Mouse (Mus musculus): ENCODE measurements around the gene Atxn2.
"Not testable (repeated sequence)": the region's sequence is repeated elsewhere in the genome, so short reads cannot be mapped to it uniquely, and the experiment has no call there.

The Atxn2 gene

DNA sequence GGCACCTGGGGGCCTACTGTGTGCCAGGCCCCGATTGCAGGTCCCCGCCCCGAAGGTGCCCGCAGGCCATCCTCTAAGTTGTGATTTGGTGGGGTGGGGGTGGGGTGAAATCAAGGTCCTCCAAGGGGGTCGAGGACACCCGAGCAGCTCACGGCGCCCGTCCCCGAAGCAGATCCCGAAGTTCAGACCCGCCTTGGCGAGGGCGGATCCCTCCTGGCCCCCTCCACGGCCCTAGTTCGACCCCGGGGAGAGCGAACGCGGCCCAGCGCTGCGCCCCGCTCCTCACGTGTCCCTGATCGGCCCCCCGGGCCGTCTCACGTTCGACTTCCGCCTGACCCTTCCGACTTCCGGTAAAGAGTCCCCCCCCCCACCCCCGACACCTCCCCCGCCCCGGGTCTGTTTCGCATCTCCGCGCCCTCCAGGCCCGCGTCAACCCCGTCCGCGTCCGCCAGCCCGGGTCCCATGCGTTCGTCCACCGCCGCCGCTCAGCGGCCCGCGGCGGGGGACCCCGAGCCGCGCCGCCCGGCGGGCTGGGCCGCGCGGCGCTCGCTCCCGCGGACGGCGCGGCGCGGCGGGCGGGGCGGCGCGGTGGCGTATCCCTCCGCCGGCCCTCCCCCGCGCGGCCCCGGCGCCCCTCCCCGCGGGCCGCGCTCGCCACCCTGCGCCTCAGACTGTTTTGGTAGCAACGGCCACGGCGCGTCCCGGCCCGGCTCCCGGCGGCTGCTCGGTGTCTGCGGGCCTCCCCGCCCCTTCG is at the start of gene Atxn2:
Gene Atxn2, plus strand, starts transcription at position 164 of the 754 bp plus-strand sequence.
- peak; percentile 87 to 90 for DNase-seq

DNA sequence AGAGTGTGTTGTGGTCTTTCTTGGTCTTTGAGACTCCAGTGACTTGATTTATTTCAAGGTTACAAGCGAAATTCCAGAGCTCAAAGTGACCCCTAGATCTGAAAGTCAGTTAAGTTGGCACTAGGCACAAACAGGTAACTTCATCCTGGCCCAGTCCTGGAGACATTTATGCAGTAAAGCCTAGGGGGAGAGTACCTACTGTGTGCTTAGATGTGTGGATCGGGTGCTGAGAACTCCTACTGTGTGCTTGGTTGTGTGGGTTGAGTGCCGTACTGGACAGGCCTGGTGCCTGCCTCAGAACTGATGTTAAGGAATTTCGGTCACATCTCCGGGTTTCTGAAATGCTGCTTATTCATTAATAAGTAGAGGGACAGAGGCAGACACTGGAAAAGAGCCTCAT is 49.6 kb upstream of the Atxn2 start:
- DNase-seq, result no peak

DNA sequence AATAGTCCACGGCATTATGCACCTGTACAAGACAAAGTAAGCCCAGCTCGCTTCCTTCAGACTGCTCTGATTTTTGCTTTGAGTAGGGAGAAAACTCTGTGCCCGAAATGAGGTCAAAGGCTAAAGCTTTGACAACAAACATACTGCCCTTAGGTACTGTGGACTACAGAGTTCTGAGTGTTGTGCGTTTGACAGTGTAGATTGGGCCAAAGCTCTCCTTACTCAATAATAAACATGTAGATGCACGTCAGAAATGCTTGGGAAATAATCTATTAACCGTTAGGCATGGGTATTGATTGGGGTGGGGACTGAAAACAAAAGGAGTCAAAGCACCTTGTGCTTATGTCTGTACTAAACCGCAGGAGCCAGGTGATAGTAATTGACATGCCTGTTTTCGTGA is 47.7 kb upstream of the Atxn2 start:
- DNase-seq, result no peak

DNA sequence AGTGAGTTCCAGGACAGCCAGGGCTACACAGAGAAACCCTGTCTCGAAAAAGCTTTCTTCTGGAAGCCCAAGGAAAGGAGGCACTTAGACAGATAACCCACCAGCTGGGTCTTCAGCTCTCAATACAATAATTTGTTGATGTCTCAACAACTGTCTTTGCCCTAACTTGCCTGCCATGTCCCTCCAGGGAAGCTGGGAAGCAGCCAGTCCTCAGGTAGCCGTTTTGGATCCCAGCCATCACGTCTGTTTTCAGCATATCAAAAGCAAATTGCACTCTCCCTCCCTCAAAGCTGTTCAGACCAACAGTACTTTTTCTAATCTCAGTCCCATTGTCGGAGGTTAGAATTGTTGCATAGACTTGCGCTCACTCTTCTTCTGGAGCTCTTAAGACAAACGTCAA is 47.1 kb upstream of the Atxn2 start:
- no peak for DNase-seq

DNA sequence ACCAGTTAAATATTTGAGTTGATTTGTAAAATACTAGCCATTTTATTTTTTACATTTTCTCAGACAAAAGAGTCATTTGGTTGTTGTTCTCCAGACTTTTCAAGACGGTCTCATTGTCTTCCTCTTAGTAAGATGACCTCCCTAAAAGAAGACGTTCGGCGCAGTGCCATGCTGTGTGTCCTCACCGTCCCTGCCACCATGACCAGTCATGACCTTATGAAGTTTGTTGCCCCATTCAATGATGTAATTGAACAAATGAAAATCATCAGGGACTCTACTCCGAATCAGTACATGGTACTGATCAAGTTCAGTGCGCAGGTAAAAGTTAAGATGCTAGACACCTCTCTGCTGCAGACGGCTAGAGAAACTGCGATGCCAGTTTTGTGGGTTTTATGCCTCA is 46.2 kb upstream of the Atxn2 start:
- DNase-seq, result no peak

DNA sequence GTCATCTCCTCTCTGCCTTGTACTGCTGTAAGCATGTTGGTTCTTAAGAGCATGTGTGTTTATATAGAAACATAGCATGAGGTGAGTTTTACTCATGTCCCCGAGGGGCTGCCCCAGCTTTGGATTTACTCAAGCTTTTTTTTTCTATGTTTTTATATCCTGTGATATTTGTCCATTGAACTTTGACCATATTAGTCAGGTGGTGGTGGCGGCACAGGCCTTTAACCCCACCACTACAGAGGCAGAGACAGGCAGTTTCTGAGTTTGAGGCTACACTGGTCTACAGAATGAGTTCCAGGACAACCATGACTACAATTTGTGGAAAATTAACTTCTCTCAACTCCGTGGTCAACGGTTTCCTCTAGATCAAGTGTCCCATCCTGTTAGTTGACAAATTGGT is 44.1 kb upstream of the Atxn2 start:
- no peak for DNase-seq

DNA sequence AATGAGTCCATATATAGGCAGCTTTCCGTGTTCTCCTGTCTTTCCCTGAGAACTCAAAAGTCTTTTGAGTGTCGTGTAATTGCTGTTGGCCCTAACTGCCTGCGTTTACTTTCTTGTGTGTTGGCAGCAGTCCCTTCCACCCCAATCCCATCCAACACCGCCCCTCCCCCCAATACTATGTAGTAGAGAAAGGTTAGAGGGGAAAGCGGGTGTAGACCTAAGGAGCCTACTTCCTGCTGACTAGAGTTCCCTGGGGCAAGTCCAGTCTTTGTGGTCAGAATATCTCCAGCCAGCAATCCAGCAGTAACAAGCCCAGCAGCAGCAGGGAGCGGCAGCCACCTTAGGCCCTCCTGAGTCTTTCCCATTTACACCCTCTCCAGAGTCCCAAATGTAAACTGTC is 42.7 kb upstream of the Atxn2 start:
- no peak for DNase-seq

DNA sequence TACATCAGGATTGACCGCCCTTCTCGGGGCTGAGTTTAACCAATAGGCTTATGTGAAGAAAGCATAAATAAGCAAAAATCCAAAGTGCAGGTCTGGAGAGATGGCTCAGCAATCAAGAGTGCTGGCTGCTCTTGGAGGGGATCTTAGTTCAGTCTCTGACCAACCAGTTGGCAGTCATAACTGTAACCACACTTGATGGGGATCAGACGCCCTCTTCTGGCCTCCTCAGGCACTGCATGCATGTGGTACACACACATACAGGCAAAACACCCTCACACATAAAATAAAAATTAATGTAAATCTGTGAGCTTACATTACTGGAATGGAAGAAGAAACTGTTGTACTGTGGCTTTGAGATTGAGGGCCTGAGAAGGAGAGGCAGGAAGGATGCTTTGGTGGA is 40.7 kb upstream of the Atxn2 start:
- DNase-seq, result peak; percentile 68 to 70

DNA sequence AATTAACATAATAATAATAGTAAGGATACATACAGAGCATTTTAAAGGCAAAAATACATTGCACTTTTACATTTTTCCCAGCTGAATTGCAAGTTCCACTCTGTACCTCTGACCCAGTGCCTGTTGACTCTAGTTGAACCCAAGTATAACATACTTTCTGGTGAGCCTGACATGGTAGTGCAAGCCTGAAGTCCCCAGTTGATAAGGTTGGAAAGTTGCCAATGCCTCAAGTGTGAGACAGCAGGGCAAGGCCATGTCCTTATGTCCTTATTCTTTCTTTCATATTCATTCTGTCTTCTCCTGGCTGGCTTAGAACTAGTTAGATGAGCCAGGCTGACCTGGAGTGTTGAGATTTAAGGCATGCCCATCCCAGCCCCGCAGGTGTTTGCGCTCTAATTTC is 28.9 kb upstream of the Atxn2 start:
- no peak for DNase-seq

DNA sequence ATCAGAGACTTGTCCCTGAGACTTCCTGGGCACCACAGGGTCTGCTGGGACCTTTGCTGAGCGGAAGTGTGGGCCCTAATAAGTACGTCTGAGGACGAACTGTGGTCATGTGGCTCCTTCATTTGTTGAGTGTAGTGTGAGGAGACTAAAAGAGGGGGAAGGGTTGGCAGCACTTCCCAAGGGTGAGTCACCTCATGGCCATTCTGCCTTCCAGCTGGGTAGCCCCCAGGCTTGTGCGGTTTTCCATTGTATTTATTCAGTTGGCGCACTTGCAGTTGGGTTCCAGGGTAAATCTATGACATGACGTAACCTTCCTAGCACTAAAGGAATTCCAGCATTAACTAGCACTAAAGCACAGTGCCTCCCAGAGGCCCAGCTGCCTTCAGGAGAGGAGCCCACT is 25.6 kb upstream of the Atxn2 start:
- DNase-seq, result no peak

DNA sequence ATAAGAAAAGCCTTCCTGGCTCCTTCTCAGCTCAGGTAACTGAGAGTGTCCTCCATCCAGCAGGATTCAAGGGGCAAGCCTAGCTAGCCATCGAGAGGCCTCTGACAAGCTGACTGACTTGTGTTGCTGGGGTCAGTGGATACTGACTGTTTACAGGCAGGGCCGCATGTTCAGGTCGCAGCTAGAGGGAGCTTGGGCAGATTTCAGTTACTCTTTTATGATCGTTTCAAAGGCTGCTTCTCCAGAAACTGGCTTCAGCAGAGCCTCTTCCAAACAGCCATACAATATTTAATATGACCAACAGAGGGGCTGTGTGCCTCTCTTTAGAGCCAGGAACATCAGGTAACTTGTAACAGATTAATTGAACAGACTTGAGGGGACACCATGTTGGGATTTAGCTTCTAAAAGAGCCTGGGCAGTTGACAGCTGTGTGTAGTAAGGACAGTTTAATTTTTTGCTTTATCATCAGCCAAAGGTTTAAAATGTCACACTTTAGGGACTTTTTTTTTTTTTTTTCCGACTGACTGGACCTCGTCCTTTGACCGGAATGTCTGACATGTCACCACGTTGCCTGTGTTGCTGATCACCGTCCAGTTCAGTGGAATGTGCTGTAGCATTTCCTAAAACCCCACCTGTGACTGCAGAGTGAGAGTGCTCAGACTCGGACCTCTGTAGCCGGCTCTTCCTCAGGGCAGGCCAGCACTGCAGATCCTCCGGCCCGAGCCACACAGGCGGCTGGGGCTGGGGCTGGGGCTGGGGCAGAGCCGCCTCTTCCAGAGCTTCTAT is 24.8 kb upstream of the Atxn2 start:
- DNase-seq, result no peak

DNA sequence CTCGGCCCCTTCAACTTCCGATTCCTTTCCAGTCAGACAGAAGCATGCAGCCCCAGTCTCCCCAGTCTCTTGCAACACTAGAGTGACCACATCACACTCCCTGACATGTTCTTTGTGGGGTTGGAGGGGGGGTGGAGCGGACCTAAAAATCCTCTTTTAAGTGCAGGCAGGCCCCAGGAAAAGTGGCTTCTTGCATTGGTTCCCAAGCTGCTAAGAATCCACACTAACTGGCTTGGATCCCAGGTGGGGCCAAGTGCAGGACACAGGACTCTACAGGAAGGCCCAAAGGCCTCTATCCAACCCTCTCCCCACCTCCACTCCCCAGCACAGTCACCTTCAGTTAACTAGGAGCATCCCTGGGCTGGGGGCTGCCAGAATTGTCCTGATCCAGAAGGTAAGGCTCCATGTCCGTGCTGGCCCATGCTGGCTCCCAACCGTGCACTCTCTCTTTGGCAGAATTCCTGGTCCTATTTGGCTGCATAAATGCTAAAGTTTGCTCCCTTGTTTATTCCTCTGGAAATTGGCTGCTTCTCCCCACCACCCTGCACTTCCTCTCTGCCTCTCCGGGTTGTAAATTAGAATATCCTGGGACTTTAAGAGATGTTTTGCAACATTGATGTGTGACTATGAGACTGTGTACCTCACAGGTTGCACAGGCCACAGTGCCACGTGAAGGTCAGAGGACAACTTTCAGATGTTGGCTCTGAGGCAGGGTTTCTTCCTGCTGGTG is 20.5 kb upstream of the Atxn2 start:
- DNase-seq, result no peak

DNA sequence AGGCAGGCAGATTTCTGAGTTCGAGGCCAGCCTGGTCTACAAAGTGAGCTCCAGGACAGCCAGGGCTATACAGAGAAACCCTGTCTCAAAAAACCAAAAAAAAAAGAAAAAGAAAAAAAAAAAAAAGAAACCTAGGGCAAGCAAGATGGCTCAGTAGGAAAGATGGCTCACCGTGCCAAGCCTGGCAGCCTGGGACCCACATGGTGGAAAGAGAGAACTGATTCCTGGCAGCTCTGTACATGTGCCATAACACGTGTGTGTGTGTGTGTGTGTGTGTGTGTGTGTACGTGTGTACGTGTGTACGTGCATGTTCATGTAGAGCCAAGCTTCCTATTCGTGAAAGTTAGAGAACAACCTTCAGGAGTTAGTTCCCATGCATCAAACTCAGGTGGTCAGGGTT is 19.7 kb upstream of the Atxn2 start:
- DNase-seq, result not testable (repeated sequence)

DNA sequence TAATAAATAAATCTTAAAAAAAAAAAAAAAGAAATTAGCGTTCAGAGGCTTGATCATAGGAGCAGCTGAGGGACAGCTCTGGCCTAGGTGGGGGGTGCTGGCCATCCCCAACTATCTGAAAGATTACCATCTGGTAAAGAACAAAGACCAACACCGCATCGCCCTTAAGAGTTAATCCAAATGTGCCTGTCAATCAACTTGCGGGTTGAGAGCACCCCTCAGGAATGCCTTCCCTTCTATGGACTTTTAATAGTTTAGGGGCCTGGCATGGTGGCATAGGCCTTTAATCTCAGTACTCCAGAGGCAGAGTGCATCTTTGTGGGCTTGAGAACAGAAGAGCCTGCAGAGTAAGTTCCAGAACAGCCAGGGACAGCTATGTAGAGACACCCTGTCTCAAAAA is 18.2 kb upstream of the Atxn2 start:
- no peak for DNase-seq

DNA sequence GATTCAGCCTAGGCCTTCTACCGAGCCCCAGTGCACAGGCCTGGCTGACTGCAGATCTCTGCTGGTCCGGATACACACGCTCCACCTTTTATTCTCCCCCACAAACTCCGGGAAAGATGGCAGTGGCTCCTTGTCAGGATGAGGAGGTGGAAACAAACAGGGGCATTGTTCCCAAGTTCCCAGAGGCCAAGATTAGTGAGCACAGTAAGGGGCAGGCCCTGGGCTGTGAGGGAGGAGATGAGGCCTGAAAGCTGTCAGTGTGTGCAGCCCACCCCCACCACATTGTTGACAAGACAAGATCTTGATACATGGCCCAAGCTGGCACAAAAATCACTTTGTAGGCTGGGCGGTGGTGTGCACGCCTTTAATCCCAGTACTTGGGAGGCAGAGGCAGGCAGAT is 14.4 kb upstream of the Atxn2 start:
- no peak for DNase-seq

DNA sequence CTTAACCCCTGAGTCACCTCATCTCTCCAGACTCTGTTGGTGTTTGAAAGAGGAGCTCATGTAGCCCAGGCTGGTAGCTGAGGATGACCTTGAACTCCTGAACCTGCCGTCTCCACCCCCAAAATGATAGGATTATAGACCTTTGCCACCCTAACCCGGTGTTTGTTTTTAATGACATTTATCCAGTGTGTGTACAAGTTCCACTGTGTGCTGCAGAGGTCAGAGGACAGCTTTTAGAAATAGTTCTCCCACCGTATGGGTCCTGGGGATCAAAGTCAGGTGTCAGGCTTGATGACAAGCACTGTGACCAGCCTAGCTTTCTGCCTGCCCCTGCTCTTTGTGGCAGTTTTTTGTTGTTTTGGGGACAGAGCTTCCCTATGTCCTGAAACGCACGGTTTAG is 11.2 kb upstream of the Atxn2 start:
- no peak for DNase-seq

DNA sequence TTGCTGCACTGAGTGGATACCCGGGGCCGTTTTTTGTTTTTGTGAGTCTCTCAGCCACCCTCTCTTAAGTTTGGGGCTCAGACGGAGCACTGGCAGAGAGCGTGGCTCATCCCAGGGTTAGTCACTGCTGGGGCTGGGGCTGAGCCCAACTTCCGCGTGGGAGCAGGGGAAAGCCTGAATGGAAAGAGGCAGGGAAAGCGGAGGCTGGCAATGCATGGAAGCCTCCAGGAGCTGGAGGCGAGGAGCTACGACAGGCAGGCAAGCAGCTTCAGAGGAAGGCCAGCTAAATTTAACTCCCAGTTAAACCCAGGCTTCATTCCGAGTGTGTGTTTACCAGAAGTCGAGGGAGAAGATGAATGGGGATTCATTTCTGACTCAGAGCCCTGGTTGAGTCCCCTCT is 10.6 kb upstream of the Atxn2 start:
- no peak for DNase-seq

DNA sequence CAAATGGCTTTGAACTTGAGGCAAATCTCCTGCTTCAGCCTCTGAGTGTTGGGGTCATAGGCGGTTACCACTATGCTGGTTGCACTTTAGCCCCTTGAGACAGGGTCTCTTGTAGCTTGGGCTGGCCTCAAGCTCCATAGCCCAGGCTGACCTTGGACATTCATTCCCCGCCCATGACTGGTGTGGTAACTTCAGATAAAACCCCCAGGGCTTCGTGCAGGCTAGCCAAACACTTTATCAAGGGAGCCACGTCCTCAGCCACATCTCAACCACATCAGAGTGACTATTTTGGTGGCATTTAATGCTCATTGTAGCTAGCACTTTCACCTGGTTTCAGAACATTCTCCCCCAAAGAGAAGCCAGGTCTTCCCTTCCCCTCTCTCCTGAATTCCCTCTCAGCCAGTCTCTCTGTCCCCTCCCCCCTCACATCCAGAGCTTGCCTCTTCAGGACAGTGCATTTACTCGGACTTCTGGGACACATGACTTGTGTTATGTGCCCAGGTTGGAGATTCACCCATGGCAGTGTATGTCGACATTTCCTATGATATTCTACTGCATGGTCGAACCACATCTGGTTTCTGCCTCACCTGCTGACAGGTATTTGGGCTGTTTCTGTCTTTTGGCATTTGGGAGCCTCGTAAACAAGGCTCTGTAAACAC is 9.9 kb upstream of the Atxn2 start:
- DNase-seq, result no peak

DNA sequence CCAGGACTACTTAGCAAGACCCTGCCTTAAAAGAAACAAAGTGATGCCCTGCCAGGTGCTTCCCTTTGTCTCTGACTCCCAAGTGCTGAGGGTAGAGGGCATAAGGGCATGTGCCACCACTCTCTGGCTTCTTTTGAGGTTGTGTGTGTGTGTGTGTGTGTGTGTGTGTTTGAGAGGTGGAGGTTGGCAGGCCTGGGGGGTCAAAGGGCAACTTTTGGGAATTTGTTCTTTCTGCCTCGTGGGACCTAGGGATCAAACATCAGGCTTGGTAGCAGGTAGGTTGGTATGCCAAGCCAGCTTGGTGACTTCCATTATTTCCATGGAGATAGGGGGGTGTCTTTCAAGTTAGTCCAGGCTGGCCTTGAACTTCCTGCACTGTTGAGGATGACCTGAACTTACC is 7.8 kb upstream of the Atxn2 start:
- DNase-seq, result no peak

DNA sequence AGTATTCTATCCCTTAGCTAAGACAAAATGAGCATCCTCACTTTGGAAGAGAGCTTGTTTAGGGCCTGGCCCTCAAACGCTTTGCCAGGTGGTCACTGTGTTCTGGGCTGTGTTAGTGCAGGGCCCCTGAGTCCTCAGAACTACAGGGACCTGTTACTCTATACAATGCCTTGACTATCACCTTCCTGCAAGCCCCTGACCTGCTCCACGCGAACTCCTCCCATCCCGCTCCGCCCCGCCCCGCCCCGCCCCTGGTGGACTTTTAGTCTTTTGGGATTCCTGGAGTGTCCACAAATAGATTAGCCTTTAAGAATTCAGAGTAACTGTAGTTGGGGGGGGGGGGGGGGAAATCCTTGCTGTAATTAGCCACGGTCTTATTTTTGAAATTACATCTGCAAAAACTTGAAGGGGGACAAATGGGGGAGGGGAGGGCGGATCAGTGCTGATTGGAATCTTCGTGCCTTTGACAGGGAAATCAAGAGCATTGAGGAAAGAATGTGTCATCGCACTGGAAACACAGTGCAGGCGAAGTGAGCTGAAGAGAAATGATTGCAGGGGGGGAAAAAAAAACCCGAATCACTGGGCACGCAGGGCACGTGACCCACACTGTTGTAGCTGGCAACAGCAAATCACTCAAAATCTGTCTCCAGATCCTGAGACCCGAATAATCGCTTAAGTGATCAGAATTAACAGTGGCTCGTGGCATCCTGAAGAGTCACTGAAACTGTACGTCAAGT is 6.5 kb upstream of the Atxn2 start:
- no peak for DNase-seq

DNA sequence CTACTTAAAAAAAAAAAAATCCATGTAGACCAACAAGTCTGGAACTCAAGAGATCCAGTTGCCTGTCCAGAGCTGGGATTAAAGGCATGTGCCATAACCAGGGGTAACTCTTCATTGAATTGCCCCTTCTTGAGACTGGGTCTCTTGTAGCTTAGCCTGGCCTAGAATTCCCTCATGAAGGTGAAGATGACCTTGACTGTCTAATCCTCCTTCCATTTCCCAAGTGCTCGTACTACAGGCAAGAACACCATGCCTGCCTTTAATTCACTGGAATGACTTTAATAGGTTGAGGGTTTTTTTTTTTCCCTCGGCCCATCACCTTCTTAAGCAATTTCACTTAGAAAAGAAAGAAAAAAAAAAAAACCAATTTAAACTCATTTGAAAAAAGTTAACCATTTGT is 735 bp upstream of the Atxn2 start:
- no peak for DNase-seq

DNA sequence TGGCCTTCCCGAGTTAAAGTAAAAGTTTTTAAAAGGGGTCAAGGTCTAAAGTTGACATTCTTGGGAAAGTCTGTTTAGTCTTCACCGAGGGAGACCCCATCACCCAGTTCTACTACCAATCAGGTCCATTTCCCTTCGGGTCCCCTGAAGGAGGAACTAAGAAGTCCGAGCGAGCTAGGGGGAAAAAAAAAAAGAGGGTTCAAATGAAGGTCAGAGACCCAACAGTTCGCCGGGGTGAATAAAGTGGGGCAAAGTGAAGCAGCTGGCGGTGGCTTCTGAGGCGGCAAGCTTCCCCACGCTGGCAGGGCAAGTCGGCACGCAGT is 325 bp upstream of the Atxn2 start:
- DNase-seq, result no peak

DNA sequence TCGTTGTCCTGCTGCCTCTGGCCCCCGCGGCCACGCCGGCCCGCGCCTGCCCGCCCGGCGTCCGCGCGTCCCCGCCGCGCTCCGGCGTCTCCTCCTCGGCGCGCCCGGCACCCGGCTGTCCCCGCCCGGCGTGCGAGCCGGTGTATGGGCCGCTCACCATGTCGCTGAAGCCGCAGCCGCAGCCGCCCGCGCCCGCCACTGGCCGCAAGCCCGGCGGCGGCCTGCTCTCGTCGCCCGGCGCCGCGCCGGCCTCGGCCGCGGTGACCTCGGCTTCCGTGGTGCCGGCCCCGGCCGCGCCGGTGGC is 743 bp downstream of the Atxn2 start:
- DNase-seq, result no peak

All from B cell, adult 2 months (primary cell).